Mouse (Mus musculus) layer of hippocampus, postnatal 36 days (tissue): ENCODE measurements at regions not wholly inside any gene's neighbourhood (a gene's known extent, or its start where the extent isn't known, plus 50 kb on each side); places are given as distances from the start of the nearest gene placed in this dataset.

ENCODE experiments used
- DNase-seq, 2 experiments: peaks; one replicate each; pipeline ENCODE4 v3.0.0; 2022

DNA sequence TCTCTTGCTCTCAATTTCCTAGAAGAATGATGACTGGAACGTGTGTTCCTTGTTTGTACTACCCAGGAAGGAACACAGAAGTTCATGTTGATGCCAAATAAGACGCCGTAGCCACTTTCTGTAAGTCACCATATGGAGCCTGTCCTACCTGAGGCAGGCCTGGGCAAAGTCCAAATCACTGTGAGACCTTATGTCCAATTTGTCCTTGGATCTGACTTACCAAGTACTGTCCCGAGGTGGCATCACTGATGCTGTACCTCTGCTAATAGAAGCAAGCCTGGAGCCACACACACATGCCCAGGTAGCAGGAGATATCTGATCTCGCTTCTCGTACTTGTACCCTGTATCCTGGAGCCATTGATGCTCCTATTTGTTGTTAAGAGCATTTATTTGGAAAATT lies 91.2 kb upstream of the E2f7 start:
- DNase-seq: no peak

DNA sequence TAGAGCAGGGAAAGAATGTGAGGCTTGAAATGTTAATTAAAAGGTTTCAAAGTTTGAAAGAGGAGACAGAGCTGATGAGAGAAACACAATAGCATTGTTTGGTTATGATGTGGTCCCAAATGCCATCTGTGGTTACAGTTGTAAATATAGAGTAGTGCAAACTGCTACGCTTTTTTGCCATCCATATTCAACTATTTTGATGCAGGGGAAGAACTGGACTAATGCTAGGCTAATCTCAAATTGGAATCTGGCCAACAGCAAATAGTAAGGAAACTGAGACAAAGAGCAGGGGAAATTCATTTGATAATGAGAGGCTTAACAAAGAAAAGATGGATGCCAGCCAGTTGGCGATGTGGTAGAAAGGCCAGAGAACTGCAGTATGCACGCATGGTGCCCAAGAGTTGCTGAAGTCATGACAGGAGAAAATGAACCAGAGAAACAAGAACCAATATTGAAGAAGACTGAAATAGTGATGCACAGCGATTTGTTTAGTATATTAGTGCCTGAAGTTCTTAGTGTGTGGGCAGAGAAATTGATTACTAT lies 87.0 kb upstream of the E2f7 start:
- DNase-seq: no peak

DNA sequence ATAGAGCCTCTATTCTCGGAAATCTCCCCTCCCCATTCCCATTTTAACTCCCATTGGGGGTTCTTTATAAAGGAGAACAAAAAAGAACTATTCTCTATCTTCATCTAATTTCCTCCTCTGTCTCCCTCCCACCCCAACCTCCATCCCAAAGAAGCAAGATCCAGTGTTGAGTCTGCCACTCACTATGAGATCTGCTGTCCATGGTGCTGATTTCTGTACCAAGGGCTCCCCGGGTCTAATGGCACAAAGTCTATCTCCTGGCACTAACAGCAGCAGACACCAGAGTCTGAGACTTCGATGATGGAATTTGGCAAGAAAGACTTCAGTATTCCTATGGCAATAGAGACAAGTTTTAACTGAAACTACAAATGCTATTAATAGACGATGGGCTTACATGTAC lies 68.7 kb upstream of the E2f7 start:
- DNase-seq: no peak
